Mouse (Mus musculus) adipocyte (in vitro differentiated cells): ENCODE measurements around the gene Ssbp2.

Experiments used
- DNase-seq: peaks from one replicate; pipeline ENCODE4 v3.0.0-alpha.2; 2016; ENCODE audit warnings: low spot score

Gene Ssbp2

GRCm38 (mm10) chr13:91634123-91634522 is 174.0 kb downstream of the Ssbp2 start:
- no peak for DNase-seq

DNA sequence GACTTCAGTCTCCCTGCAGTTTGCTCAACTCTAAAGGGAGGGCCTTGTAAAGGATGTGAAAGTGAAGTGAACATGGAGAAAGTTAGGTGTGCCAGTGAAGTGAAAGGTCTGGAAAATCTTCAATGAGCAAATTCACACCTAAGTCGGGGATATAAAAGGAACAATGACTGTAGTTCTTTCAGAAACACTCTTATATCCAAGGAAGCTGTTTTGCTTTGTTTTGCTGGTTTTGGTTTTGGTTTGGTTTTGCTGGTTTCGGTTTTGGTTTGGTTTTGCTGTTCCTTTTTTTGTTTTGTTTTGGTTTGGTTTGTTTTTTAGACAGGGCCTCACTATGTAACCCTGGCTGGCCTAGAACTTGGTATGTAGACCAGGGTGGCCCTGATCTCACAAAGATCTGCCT is 175.9 kb downstream of the Ssbp2 start:
- DNase-seq: peak; percentile 8

- DNase-seq: peak; percentile 89
Measured at GRCm38 (mm10) chr13:91636814-91637213, 176.7 kb downstream of the Ssbp2 start.

- DNase-seq: no peak
Measured at GRCm38 (mm10) chr13:91638836-91639235, 178.8 kb downstream of the Ssbp2 start.

- DNase-seq: peak; percentile 8
Measured at GRCm38 (mm10) chr13:91640219-91640618, 180.1 kb downstream of the Ssbp2 start.

- peak; percentile 53 for DNase-seq
Measured at GRCm38 (mm10) chr13:91648240-91648639, 188.2 kb downstream of the Ssbp2 start.

DNA sequence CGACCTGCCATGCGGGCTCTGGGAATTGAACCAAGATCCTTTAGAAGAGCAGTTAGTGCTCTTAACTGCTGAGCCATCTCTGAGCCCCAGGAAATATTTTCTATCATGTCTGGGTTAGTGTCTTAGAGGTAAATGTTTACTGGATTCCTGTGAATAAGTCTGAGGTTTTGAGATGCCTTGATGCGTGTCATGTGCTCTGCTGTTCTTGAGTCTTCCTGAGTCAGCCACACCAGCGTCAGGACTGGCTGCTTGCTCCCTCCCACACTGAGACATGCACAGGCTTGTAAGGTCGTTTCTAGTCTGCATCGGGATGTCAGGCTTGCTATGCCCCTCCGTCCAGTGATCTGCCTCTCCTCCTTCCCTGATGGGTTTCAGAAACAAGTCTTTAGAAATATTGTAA is 189.8 kb downstream of the Ssbp2 start:
- DNase-seq: no peak

DNA sequence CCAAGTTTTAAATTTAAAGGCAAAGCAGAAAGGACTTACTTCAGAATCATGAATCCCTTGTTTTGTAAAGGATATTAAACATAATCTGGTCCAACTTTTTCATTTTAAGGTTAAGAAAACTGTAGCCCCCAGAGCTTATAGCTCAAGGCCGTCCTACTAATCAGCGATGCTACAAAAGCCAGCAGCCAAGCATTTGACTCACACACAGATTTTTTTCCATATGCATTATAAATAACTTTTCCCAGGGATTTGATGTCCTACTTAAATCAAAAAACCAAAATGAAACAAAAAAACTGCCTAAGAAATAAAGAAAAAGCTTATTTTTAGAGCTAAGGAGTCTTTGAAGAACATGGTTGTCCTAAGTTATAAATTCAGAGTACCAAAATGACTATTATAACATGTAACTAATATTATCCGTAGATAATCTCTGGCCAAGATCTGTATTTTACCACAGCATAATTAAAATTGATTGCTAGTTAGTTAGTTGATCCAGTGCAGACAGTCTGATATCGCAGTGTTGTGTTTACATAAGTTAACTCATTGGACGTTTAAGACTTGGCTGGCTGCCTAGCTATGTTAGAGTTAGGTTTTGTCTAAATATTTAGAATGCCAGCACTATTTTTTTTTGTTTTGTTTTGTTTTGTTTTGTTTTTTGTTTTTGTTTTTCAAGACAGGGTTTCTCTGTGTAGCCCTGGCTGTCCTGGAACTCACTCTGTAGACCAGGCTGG is 201.1 kb downstream of the Ssbp2 start:
- no peak for DNase-seq

DNA sequence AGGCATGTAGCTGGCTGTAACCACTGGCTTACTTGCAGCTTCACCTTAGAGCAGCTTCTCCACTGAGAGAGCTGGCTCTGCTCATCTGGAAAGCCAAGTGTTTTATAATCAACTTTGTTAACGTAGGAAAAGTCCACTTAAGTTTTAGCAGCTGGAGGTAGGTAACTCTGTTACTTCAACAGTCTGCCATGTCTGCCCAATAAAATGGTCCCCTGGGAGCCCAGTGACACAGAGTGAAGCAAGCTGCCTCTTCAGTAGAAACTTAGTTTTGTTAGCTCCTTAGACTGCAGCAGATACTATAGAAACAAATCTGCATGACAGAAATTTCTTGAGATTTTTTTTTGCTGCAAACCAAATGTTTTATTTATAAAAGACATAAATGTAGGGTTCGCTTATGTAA is 202.7 kb downstream of the Ssbp2 start:
- DNase-seq: peak; percentile 55

GRCm38 (mm10) chr13:91673241-91673640 is 213.2 kb downstream of the Ssbp2 start:
- no peak for DNase-seq

- no peak for DNase-seq
Measured at GRCm38 (mm10) chr13:91680764-91681437, 220.8 kb downstream of the Ssbp2 start.

- DNase-seq: no peak
Measured at GRCm38 (mm10) chr13:91681474-91681873, 221.4 kb downstream of the Ssbp2 start.

GRCm38 (mm10) chr13:91690118-91690517 is 230.0 kb downstream of the Ssbp2 start:
- DNase-seq: no peak

DNA sequence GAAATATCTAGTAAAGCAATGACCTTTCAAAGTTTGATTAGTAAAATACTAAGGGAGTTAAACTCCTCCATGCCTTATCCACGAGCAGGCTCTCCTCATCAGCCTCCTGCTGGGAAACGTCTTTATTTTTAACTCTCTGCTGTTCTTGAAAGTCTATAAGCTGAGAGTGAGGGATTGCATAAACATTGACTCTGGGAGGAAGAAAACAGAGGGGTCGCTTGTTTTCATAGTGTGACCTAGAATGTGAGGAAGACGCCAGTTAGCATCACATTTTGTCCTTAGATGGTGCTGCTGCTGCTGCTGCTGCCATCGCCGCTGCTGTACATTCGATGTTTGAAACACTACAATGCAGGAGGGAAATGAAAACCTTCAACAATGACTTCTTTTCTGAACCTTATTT is 233.5 kb downstream of the Ssbp2 start:
- no peak for DNase-seq

DNA sequence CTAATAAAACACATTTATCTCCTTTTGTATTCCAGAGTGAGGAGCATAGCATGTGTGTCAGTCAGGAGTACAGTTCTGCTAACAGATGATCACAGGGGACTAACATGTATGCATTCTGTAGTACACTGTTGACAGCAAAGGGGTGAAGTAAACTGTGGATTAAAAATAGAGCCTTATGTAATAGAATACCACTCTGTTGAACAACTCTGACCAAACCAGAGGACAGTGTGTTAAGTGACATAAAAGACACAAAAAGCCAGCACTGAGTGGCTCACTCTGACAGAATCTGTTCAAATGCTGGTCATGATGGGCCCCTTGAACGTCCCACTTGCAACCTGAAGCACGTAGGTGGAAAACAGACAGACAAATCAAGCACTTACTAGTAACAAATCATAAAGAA is 235.3 kb downstream of the Ssbp2 start:
- DNase-seq: peak; percentile 6

GRCm38 (mm10) chr13:91696109-91696645 is 236.1 kb downstream of the Ssbp2 start:
- DNase-seq: peak; percentile 78

- peak; percentile 48 for DNase-seq
Measured at GRCm38 (mm10) chr13:91697011-91697410, 236.9 kb downstream of the Ssbp2 start.

DNA sequence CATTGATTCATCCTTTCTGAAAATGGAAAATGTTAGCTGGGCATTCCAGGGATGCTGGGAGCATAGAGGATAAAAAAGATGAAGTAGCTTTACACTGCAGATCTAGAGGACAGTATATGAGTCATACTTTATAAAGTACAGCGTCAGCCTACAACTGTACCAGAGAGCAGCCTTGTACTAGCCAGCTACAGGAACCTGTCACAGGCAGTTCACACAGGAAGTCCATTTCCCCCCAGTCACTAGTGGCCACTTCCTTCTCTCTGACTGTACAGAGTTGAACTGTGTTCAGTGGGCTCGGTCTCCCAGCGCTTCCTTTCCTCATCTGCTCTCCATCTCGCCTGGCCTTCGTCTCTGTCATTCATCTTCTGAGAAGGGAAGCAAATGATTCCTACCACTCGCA is 242.3 kb downstream of the Ssbp2 start:
- DNase-seq: no peak

DNA sequence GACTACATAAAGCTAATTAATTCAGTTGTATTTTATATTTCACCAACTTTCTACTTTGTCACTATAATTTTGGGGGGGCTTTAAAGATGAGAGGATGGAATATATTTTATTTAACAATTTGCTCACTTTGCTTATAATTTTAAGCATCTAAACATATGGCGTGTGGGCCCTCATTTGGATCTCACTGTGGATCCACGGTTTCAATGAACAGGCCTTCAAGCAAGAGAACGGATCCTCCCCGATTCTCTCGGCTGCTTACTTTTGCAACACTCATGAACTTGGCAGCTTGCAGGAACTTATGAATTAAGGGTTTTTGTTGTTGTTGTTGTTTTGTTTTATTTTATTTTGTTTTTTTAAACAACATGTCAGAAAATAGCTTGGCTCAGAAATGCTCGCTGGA is 259.4 kb downstream of the Ssbp2 start:
- DNase-seq: no peak

GRCm38 (mm10) chr13:91723108-91723735 is 263.1 kb downstream of the Ssbp2 start:
- no peak for DNase-seq

- no peak for DNase-seq
Measured at GRCm38 (mm10) chr13:91723736-91724119, 263.6 kb downstream of the Ssbp2 start.

DNA sequence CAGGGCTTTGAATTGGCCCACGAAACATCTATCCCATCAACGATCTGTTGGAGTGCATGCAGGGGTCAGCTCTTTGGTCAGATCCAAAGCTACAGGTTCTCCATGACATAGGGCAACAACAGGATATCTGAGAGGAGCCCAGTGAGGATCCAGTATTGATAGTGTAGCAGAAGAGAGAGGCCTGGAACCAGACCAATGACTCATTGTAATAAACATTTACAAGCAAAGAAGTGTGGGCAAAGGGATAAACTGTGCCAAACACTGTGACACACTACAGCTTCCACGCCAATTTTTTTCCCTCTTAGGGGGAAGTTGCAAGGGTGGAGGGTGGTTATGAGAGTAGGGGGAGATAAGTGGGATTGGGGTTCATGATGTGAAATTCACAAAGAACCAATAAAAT is 264.1 kb downstream of the Ssbp2 start:
- DNase-seq: peak; percentile 51

GRCm38 (mm10) chr13:91725130-91725529 is 265.0 kb downstream of the Ssbp2 start:
- no peak for DNase-seq
